9 mouse cellular contexts compared by ENCODE assay signal in genomic region chr12:3788421-3789051, GRCm38 (mm10). TPM values are rescaled to one million over a fixed set of nuclear protein-coding genes. Genes with fewer than 3 reads are reported as not detected.
DNase-seq lines count a peak whose midpoint lies in the region; ATAC-seq and TF ChIP-seq lines count a peak whose summit lies in the region.
"Had no signal": no experiment of that assay in that cellular context is flagged by ENCODE, and none has a peak within 500 bp of the region (broad histone marks: within the 10 kb centered on the region; RNA-seq: fewer than 3 reads in every experiment).

No protein-coding gene starts in this region.

- no peaks in the 10 kb centered on the region for H3K36me3 ChIP-seq in heart, embryonic 11.5 days (ENCODE audit: control insufficient read depth, insufficient read depth, low read length)
- no peaks in the 10 kb centered on the region for H3K36me3 ChIP-seq in heart, adult 2 months (ENCODE audit: control insufficient read depth, insufficient read depth, low read length)
- H3K36me3 ChIP-seq in lung, postnatal 0 days (ENCODE audit: insufficient read depth, low read length): no peaks in the 10 kb centered on the region
- H3K36me3 ChIP-seq: midbrain, embryonic 12.5 days had no signal

- no peak overlapping the region for H3K4me2 ChIP-seq in heart, embryonic 11.5 days
- no peak overlapping the region for H3K4me2 ChIP-seq in lung, postnatal 0 days (replicated peaks; ENCODE audit: low read depth, low read length)
- H3K4me2 ChIP-seq: midbrain, embryonic 12.5 days had no signal

- no peak for ATAC-seq in heart, embryonic 11.5 days (replicated peaks; ENCODE audit: insufficient number of reproducible peaks, low FRiP score, low TSS enrichment)
- no peak for ATAC-seq in lung, postnatal 0 days
- ATAC-seq in frontal cortex, adult (ENCODE audit: low TSS enrichment): no peak

- 53% methylated on average over 5 of the region's 5 CpGs for WGBS in heart, embryonic 11.5 days (ENCODE audit: insufficient replicate concordance)
- WGBS in heart, adult 2 months: 68% methylated on average over 5 of the region's 5 CpGs
- 28% methylated on average over 5 of the region's 5 CpGs for WGBS in lung, postnatal 0 days

- no peak for TF ChIP-seq EP300 in heart, adult 2 months (IDR thresholded peaks at IDR 0.05; ENCODE audit: insufficient read depth, low read depth, low read length)
- 0 out of 2 replicates have a peak, but pooled peaks have one; percentile 9 for TF ChIP-seq EP300 in lung, postnatal 0 days (IDR thresholded peaks at IDR 0.05)

- H3K4me3 ChIP-seq in heart, embryonic 11.5 days (ENCODE audit: low read depth, low read length): no peak overlapping the region
- no peak overlapping the region for H3K4me3 ChIP-seq in heart, adult 2 months
- H3K4me3 ChIP-seq in left cerebral cortex, adult 2 months: no peak overlapping the region
- H3K4me3 ChIP-seq in lung, postnatal 0 days (ENCODE audit: low read depth, low read length): no peak overlapping the region
- H3K4me3 ChIP-seq: midbrain, embryonic 12.5 days had no signal

- H3K79me2 ChIP-seq in heart, adult 2 months (replicated peaks; ENCODE audit: control insufficient read depth, insufficient read depth, low read length): no peaks in the 10 kb centered on the region

- no peak for TF ChIP-seq CTCF in heart, adult 2 months (IDR thresholded peaks at IDR 0.05)
- TF ChIP-seq CTCF in left cerebral cortex, adult 2 months (IDR thresholded peaks at IDR 0.05): no peak
- TF ChIP-seq CTCF in lung, postnatal 0 days (IDR thresholded peaks at IDR 0.05): no peak

- no peak for DNase-seq in heart, adult 2 months
- no peak for DNase-seq in left cerebral cortex, adult 2 months (ENCODE audit: extremely low spot score in 1 of 2, low spot score in 2 of 2)
- no peak for DNase-seq in left cerebral cortex, adult 8-10 months (ENCODE audit: low spot score in 2 of 2)
- DNase-seq in embryo, embryonic 10.5 days (ENCODE audit: low spot score): peak; percentile 78
- peak; percentile 33 for DNase-seq in lung, postnatal 0 days (ENCODE audit: low spot score)
- DNase-seq in urinary bladder, adult 2 months (ENCODE audit: low spot score): no peak

- no peak for TF ChIP-seq POLR2A in heart, adult 2 months (IDR thresholded peaks at IDR 0.05; ENCODE audit: insufficient read depth, low read depth, low read length)

- no peaks in the 10 kb centered on the region for H3K27me3 ChIP-seq in heart, embryonic 11.5 days (ENCODE audit: control insufficient read depth, insufficient read depth, low read length)
- no peaks in the 10 kb centered on the region for H3K27me3 ChIP-seq in heart, adult 2 months (ENCODE audit: control insufficient read depth, insufficient read depth, low read length)
- no peaks in the 10 kb centered on the region for H3K27me3 ChIP-seq in lung, postnatal 0 days (replicated peaks; ENCODE audit: insufficient read depth, low read length)

- H3K9ac ChIP-seq in heart, embryonic 11.5 days (ENCODE audit: low read depth, low read length): no peak overlapping the region
- no peak overlapping the region for H3K9ac ChIP-seq in heart, adult 2 months (ENCODE audit: low read depth, low read length)
- no peak overlapping the region for H3K9ac ChIP-seq in lung, postnatal 0 days (replicated peaks; ENCODE audit: low read depth)
- H3K9ac ChIP-seq: midbrain, embryonic 12.5 days had no signal

- H3K27ac ChIP-seq in heart, embryonic 11.5 days (ENCODE audit: low read depth, low read length): peak overlapping the region; percentile 63; the same call in 1 of the 2 replicates
- no peak overlapping the region for H3K27ac ChIP-seq in heart, adult 2 months
- H3K27ac ChIP-seq in left cerebral cortex, adult 2 months: peak overlapping the region; percentile 56; the same call in 1 of the 2 replicates
- H3K27ac ChIP-seq in lung, postnatal 0 days (ENCODE audit: low read length): no peak overlapping the region
- H3K27ac ChIP-seq: midbrain, embryonic 12.5 days had no signal

- no peaks in the 10 kb centered on the region for H3K9me3 ChIP-seq in heart, embryonic 11.5 days (replicated peaks; ENCODE audit: control insufficient read depth, low read length)
- no peaks in the 10 kb centered on the region for H3K9me3 ChIP-seq in lung, postnatal 0 days (ENCODE audit: low read length)
- H3K9me3 ChIP-seq: midbrain, embryonic 12.5 days had no signal

- intact Hi-C loops in heart, adult 2 months (cut with DNase I): no loop called here
- intact Hi-C loops in left cerebral cortex, adult 2 months (cut with DNase I): no loop called here

- H3K4me1 ChIP-seq in heart, embryonic 11.5 days (ENCODE audit: control insufficient read depth, insufficient read depth, low read length): peaks cover 32% of the 10 kb centered on the region
- H3K4me1 ChIP-seq in heart, adult 2 months (ENCODE audit: control insufficient read depth, insufficient read depth, low read length): peaks cover 1% of the 10 kb centered on the region
- H3K4me1 ChIP-seq in lung, postnatal 0 days (ENCODE audit: insufficient read depth, low read depth, low read length): no peaks in the 10 kb centered on the region

RNA-seq across cellular contexts. Expression of gene Dnmt3a, which starts 17.3 kb away (rescaled TPM):
- 55.1 and 60.1 TPM in 2 replicates for polyA plus RNA-seq in heart, embryonic 11.5 days (2014; fragmentation: Nextera tagmentation; extraction: Ambion mirVana)
- total RNA-seq in heart, adult 2 months (2021): 10 to 100 TPM; 50.9 to 56.0 TPM
- polyA plus RNA-seq in heart, adult 2 months (2012; rRNA removed): 13.6 and 22.4 TPM in 2 replicates
- 100 to 1,000 TPM in 1 of 2 experiments, 10 to 100 TPM in 1; 99.8 to 116 TPM for total RNA-seq in left cerebral cortex, adult 2 months (2021)
- total RNA-seq in left cerebral cortex, adult 8-10 months (2022): 100 to 1,000 TPM; 101 to 108 (median 103) TPM
- 60.3 and 74.8 TPM in 2 replicates for polyA plus RNA-seq in lung, postnatal 0 days (2015; fragmentation: Nextera tagmentation; extraction: Ambion mirVana)
- polyA plus RNA-seq in urinary bladder, adult 2 months (2012; rRNA removed): 14.8 and 16.6 TPM in 2 replicates

Comparison
In these comparisons a context has a peak if more than half of its experiments do, and no peak if none do; other contexts are left out.
1. H3K27ac ChIP-seq: peak in heart, embryonic 11.5 days (single experiment) and left cerebral cortex, adult 2 months (single experiment); none in heart, adult 2 months (single experiment) and lung, postnatal 0 days (single experiment).
2. DNase-seq: peak in embryo, embryonic 10.5 days (single experiment) and lung, postnatal 0 days (single experiment); none in heart, adult 2 months (0 of 2), left cerebral cortex, adult 2 months (0 of 2), left cerebral cortex, adult 8-10 months (0 of 2) and urinary bladder, adult 2 months (single experiment).